Mouse (Mus musculus) heart, postnatal 10 days (tissue): Measurements from ENCODE around the gene 0610040J01Rik. TPM values are rescaled to one million over a fixed set of nuclear protein-coding genes. Genes with fewer than 3 reads are reported as not detected.

ENCODE experiments used
- DNase-seq, 2 experiments: peaks; one replicate each; pipeline ENCODE4 v3.0.0; 2021
- intact Hi-C: fragments of 180-260 bp; cut with DNase I; formaldehyde crosslinking; loops from one replicate; pipeline ENCODE4 v1.15.1; 2025
- total RNA-seq, 2 experiments: library from RNA; stranded (reverse); gene quantifications; 2 replicates each; pipeline ENCODE4 v1.2.3; 2021

The 0610040J01Rik gene
- total RNA-seq, 2 experiments from 2014 or later = 0.93 to 1.2 TPM

GRCm38 (mm10) chr5:63827415-63828053 lies 15.4 kb downstream of the 0610040J01Rik start:
- intact Hi-C loops = no loop called here
- DNase-seq = no peak

- DNase-seq = no peak
- intact Hi-C loops = no loop called here
Measured at GRCm38 (mm10) chr5:63828380-63829185, 16.4 kb downstream of the 0610040J01Rik start.

- DNase-seq = no peak
- intact Hi-C loops = no loop called here
Measured at GRCm38 (mm10) chr5:63831054-63831453, 18.9 kb downstream of the 0610040J01Rik start.

- intact Hi-C loops = no loop called here
- DNase-seq = no peak
Measured at GRCm38 (mm10) chr5:63833955-63834354, 21.8 kb downstream of the 0610040J01Rik start.

- no peak for DNase-seq
- intact Hi-C loops = no loop called here
Measured at GRCm38 (mm10) chr5:63834435-63834834, 22.3 kb downstream of the 0610040J01Rik start.

- no peak for DNase-seq
- intact Hi-C loops = no loop called here
Measured at GRCm38 (mm10) chr5:63837115-63837514, 25.0 kb downstream of the 0610040J01Rik start.

GRCm38 (mm10) chr5:63837851-63838250 lies 25.7 kb downstream of the 0610040J01Rik start:
- DNase-seq = no peak
- intact Hi-C loops = no loop called here

GRCm38 (mm10) chr5:63839801-63840416 lies 27.7 kb downstream of the 0610040J01Rik start:
- no peak for DNase-seq
- intact Hi-C loops = no loop called here

GRCm38 (mm10) chr5:63847080-63847479 lies 34.9 kb downstream of the 0610040J01Rik start:
- no peak for DNase-seq

GRCm38 (mm10) chr5:63847541-63848226 lies 35.5 kb downstream of the 0610040J01Rik start:
- DNase-seq = no peak
- intact Hi-C loops = no loop called here

More at GRCm38 (mm10) chr5:63847080-63847479, 34.9 kb downstream of the 0610040J01Rik start:
- intact Hi-C loops = no loop called here

- intact Hi-C loops = no loop called here
- no peak for DNase-seq
Measured at GRCm38 (mm10) chr5:63858901-63859300, 46.7 kb downstream of the 0610040J01Rik start.

GRCm38 (mm10) chr5:63867421-63867820 lies 55.3 kb downstream of the 0610040J01Rik start:
- intact Hi-C loops = no loop called here
- DNase-seq = no peak

- DNase-seq = peak in 1 of 2 experiments; percentile 11
- intact Hi-C loops = no loop called here
Measured at GRCm38 (mm10) chr5:63872176-63872932, 60.2 kb downstream of the 0610040J01Rik start.

- intact Hi-C loops = no loop called here
- peak in 1 of 2 experiments; percentile 16 for DNase-seq
Measured at GRCm38 (mm10) chr5:63874880-63875279, 62.7 kb downstream of the 0610040J01Rik start.

- DNase-seq = no peak
- intact Hi-C loops = no loop called here
Measured at GRCm38 (mm10) chr5:63876081-63876480, 63.9 kb downstream of the 0610040J01Rik start.

GRCm38 (mm10) chr5:63879026-63879425 lies 66.9 kb downstream of the 0610040J01Rik start:
- DNase-seq = no peak
- intact Hi-C loops = no loop called here

GRCm38 (mm10) chr5:63886292-63886691 lies 74.1 kb downstream of the 0610040J01Rik start:
- intact Hi-C loops = loop anchor here (1.0 to 5.0 kb wide), 2 partner anchors 75 to 989 kb away; no protein-coding TSS in a partner anchor
- DNase-seq = no peak

- peak; percentile 9 to 30 for DNase-seq
- intact Hi-C loops = loop anchor here (1.0 to 5.0 kb wide), 2 partner anchors 75 to 989 kb away; no protein-coding TSS in a partner anchor
Measured at GRCm38 (mm10) chr5:63886709-63887108, 74.5 kb downstream of the 0610040J01Rik start.

- intact Hi-C loops = loop anchor here (5.0 kb wide), 1 partner anchor 990 kb away; no protein-coding TSS in a partner anchor
Measured at GRCm38 (mm10) chr5:63887111-63887510, 74.9 kb downstream of the 0610040J01Rik start.

GRCm38 (mm10) chr5:63891241-63891640 lies 79.1 kb downstream of the 0610040J01Rik start:
- intact Hi-C loops = no loop called here
- no peak for DNase-seq

More at GRCm38 (mm10) chr5:63887111-63887510, 74.9 kb downstream of the 0610040J01Rik start:
- DNase-seq = no peak
